Mouse (Mus musculus): ENCODE results near the gene Otud3. TPM values are rescaled to one million over a fixed set of nuclear protein-coding genes. Genes with fewer than 3 reads are reported as not detected.

The Otud3 gene
- polyA plus RNA-seq, 1 experiment from 2014 or later = 3.1 TPM

DNA sequence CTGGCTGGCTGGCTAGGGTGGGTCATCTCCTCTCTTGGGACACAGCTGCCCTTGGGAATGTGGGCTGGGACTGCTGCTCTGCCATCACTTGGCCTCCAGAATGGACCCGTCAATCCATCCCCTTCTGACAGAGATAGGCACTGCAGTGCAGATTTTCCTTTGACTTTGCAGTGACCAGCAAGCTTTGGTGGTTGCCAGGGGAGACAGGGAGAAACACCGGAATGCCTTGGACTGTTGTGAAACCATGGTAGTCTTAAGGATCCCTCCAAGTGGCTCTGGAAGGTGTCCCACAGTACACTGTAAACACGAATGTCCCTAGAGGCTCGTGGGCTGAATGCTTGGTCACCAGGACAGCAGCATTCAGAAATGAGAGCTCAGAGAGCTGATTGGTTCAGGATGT is 25.7 kb upstream of the Otud3 start:
- WGBS = 58% methylated on average over 4 of the region's 4 CpGs
- no peak for ATAC-seq (ENCODE audit: low FRiP score)

GRCm38 (mm10) chr4:138938495-138939269 is 24.9 kb upstream of the Otud3 start:
- Histone ChIP-seq H3K4me2 (replicated peaks; ENCODE audit: low read depth, low read length) (no peak overlapping the region), H3K36me3 (ENCODE audit: control insufficient read depth, insufficient read depth, low read length) (no peaks in the 10 kb centered on the region), H3K27me3 (ENCODE audit: control insufficient read depth, insufficient read depth, low read length) (no peaks in the 10 kb centered on the region), H3K9ac (ENCODE audit: low read depth, low read length) (no peak overlapping the region), H3K27ac (ENCODE audit: low read depth, low read length) (no peak overlapping the region), H3K4me3 (ENCODE audit: low read depth, low read length) (no peak overlapping the region), H3K9me3 (ENCODE audit: control insufficient read depth, low read length) (no peaks in the 10 kb centered on the region), H3K4me1 (replicated peaks; ENCODE audit: control insufficient read depth, insufficient read depth, low read length) (0 out of 2 replicates have a peak, but pooled peaks cover 3% of the 10 kb centered on the region)
- DNase-seq (ENCODE audit: low spot score) (no peak), ATAC-seq (ENCODE audit: low FRiP score) (no peak)
- WGBS = 90% methylated on average over 10 of the region's 10 CpGs

More for the DNA sequence above, 25.7 kb upstream of the Otud3 start:
- no peaks in the 10 kb centered on the region for H3K9me3 ChIP-seq (ENCODE audit: control insufficient read depth, low read length)
- H3K9ac ChIP-seq (ENCODE audit: low read depth, low read length) = no peak overlapping the region
- no peaks in the 10 kb centered on the region for H3K36me3 ChIP-seq (ENCODE audit: control insufficient read depth, insufficient read depth, low read length)
- no peak overlapping the region for H3K27ac ChIP-seq (ENCODE audit: low read depth, low read length)
- no peak overlapping the region for H3K4me3 ChIP-seq (ENCODE audit: low read depth, low read length)
- DNase-seq (ENCODE audit: low spot score) = peak; percentile 15
- no peaks in the 10 kb centered on the region for H3K27me3 ChIP-seq (ENCODE audit: control insufficient read depth, insufficient read depth, low read length)
- H3K4me2 ChIP-seq (replicated peaks; ENCODE audit: low read depth, low read length) = no peak overlapping the region
- 0 out of 2 replicates have a peak, but pooled peaks cover 3% of the 10 kb centered on the region for H3K4me1 ChIP-seq (replicated peaks; ENCODE audit: control insufficient read depth, insufficient read depth, low read length)

DNA sequence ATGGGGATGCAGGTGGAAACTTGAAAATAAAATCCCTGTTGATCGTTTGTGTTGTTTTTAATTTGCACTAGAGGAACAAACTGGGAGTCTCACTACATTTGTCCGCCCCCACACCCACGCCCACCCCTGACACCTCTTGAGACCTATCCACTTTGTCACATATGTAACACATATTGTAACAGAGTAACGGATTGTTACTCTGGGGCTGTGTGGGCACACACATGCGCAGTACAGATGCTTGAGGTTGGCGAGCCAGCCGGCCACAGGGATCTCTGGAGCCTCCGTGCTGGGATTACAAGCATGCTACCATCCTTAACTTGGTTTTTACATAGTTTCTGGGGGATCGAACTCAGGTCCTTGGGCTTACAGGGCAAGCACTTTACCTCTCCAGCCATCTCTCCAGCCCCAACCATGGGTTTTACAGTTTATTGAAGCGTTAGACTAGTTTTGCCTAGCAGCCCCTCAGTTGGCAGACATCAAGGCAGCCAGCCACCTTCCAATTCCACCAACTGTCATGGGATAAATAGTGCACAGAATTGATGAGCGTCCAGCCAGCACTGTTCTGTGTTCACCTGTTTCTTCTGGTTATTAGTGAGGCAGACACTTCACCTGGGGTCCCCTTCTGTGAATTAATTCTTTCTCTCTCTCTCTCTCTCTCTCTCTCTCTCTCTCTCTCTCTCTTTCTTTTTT is 20.9 kb upstream of the Otud3 start:
- no peaks in the 10 kb centered on the region for H3K4me1 ChIP-seq (replicated peaks; ENCODE audit: control insufficient read depth, insufficient read depth, low read length)
- H3K27ac ChIP-seq (ENCODE audit: low read depth, low read length) = no peak overlapping the region
- H3K4me3 ChIP-seq (ENCODE audit: low read depth, low read length) = no peak overlapping the region
- H3K9ac ChIP-seq (ENCODE audit: low read depth, low read length) = no peak overlapping the region
- no peak overlapping the region for H3K4me2 ChIP-seq (replicated peaks; ENCODE audit: low read depth, low read length)
- WGBS = 90% methylated on average over 11 of the region's 11 CpGs
- ATAC-seq (ENCODE audit: low FRiP score) (no peak), DNase-seq (ENCODE audit: low spot score) (no peak)
- H3K9me3 ChIP-seq (ENCODE audit: control insufficient read depth, low read length) = no peaks in the 10 kb centered on the region
- H3K36me3 ChIP-seq (ENCODE audit: control insufficient read depth, insufficient read depth, low read length) = no peaks in the 10 kb centered on the region
- H3K27me3 ChIP-seq (ENCODE audit: control insufficient read depth, insufficient read depth, low read length) = no peaks in the 10 kb centered on the region

DNA sequence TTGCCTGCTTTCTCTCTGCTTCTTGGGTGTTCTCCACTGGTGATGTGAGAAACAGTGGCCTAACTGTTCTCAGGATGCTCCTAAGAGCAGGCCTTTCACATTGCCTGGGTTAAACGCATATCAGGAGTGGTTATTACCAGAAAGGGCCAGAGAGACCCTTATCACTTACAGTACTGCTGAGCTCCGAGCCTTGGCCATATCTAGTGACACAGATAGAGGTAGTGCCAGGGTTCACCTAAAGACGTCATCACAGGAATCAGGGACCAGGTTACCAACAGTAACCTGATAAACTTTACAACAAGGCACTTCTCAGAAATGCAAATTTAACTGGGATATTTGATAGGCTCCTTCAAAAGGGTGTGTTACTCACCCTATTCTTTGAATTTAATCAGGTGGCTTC is 20.1 kb upstream of the Otud3 start:
- no peaks in the 10 kb centered on the region for H3K9me3 ChIP-seq (ENCODE audit: control insufficient read depth, low read length)
- H3K9ac ChIP-seq (ENCODE audit: low read depth, low read length) = no peak overlapping the region
- no peak overlapping the region for H3K4me2 ChIP-seq (replicated peaks; ENCODE audit: low read depth, low read length)
- H3K27ac ChIP-seq (ENCODE audit: low read depth, low read length) = no peak overlapping the region
- no peak overlapping the region for H3K4me3 ChIP-seq (ENCODE audit: low read depth, low read length)
- H3K4me1 ChIP-seq (replicated peaks; ENCODE audit: control insufficient read depth, insufficient read depth, low read length) = no peaks in the 10 kb centered on the region
- 78% methylated on average over 3 of the region's 3 CpGs for WGBS
- no peaks in the 10 kb centered on the region for H3K27me3 ChIP-seq (ENCODE audit: control insufficient read depth, insufficient read depth, low read length)
- ATAC-seq (ENCODE audit: low FRiP score) (no peak), DNase-seq (ENCODE audit: low spot score) (no peak)
- no peaks in the 10 kb centered on the region for H3K36me3 ChIP-seq (ENCODE audit: control insufficient read depth, insufficient read depth, low read length)

DNA sequence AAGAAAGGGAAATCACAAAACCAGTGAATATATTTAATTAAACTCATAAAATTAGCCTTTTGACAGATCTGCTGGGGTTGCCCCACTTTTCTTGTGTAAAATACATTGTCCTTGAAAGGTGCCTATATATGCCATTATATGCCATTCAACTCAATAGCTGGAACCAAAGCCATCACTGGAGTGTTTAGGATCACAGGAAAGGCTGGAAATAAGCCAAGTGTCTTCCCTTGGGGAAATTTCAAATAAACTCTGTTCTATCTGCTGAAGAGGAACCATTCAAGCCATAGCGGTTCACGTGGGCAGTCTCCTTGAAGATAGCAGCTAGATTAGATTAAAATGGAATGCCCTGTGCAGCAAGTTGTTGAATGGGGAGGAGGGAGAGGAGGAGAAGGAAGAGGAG is 11.8 kb upstream of the Otud3 start:
- Histone ChIP-seq H3K9me3 (ENCODE audit: control insufficient read depth, low read length) (no peaks in the 10 kb centered on the region), H3K4me2 (replicated peaks; ENCODE audit: low read depth, low read length) (no peak overlapping the region), H3K27me3 (ENCODE audit: control insufficient read depth, insufficient read depth, low read length) (no peaks in the 10 kb centered on the region), H3K27ac (ENCODE audit: low read depth, low read length) (no peak overlapping the region), H3K36me3 (ENCODE audit: control insufficient read depth, insufficient read depth, low read length) (no peaks in the 10 kb centered on the region), H3K9ac (ENCODE audit: low read depth, low read length) (no peak overlapping the region), H3K4me3 (ENCODE audit: low read depth, low read length) (no peak overlapping the region), H3K4me1 (replicated peaks; ENCODE audit: control insufficient read depth, insufficient read depth, low read length) (no peaks in the 10 kb centered on the region)
- WGBS = 72% methylated on average over 2 of the region's 2 CpGs
- no peak for ATAC-seq (ENCODE audit: low FRiP score)
- DNase-seq (ENCODE audit: low spot score) = no peak

DNA sequence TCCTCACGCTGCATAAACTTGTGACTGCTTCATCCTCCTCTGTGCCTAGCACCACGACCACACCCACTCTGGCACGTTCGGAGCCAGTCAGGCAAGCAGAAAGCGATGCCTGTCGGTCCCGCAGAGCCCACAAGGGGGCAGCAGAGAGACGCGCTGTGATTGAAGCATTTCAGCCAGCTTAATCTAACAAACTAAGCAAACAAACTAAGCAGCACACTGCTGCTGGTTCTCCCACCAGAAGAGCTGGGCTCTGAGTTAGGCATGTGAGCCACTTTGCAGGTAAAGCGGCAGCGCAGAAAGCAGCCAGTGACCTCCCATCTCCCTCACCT is 8.3 kb upstream of the Otud3 start:
- Histone ChIP-seq H3K36me3 (ENCODE audit: control insufficient read depth, insufficient read depth, low read length) (no peaks in the 10 kb centered on the region), H3K27me3 (ENCODE audit: control insufficient read depth, insufficient read depth, low read length) (no peaks in the 10 kb centered on the region), H3K4me2 (replicated peaks; ENCODE audit: low read depth, low read length) (peak overlapping the region; percentile 26; the same call in 1 of the 2 replicates), H3K9me3 (ENCODE audit: control insufficient read depth, low read length) (no peaks in the 10 kb centered on the region), H3K9ac (ENCODE audit: low read depth, low read length) (no peak overlapping the region), H3K4me3 (ENCODE audit: low read depth, low read length) (no peak overlapping the region), H3K27ac (ENCODE audit: low read depth, low read length) (no peak overlapping the region), H3K4me1 (replicated peaks; ENCODE audit: control insufficient read depth, insufficient read depth, low read length) (no peaks in the 10 kb centered on the region)
- peak; percentile 99 for DNase-seq (ENCODE audit: low spot score)
- peak; percentile 49; the same call in 1 of the 2 replicates for ATAC-seq (ENCODE audit: low FRiP score)
- WGBS = 4% methylated on average over 11 of the region's 11 CpGs

GRCm38 (mm10) chr4:138921254-138922130 is 7.7 kb upstream of the Otud3 start:
- no peaks in the 10 kb centered on the region for H3K4me1 ChIP-seq (replicated peaks; ENCODE audit: control insufficient read depth, insufficient read depth, low read length)
- no peak for DNase-seq (ENCODE audit: low spot score)
- WGBS = 34% methylated on average over 20 of the region's 20 CpGs
- H3K9ac ChIP-seq (ENCODE audit: low read depth, low read length) = no peak overlapping the region
- no peaks in the 10 kb centered on the region for H3K36me3 ChIP-seq (ENCODE audit: control insufficient read depth, insufficient read depth, low read length)
- peak overlapping the region; percentile 26; the same call in 1 of the 2 replicates for H3K4me2 ChIP-seq (replicated peaks; ENCODE audit: low read depth, low read length)
- ATAC-seq (ENCODE audit: low FRiP score) = peak; percentile 17; the same call in 1 of the 2 replicates
- H3K27ac ChIP-seq (ENCODE audit: low read depth, low read length) = no peak overlapping the region
- H3K27me3 ChIP-seq (ENCODE audit: control insufficient read depth, insufficient read depth, low read length) = no peaks in the 10 kb centered on the region
- no peaks in the 10 kb centered on the region for H3K9me3 ChIP-seq (ENCODE audit: control insufficient read depth, low read length)
- no peak overlapping the region for H3K4me3 ChIP-seq (ENCODE audit: low read depth, low read length)

DNA sequence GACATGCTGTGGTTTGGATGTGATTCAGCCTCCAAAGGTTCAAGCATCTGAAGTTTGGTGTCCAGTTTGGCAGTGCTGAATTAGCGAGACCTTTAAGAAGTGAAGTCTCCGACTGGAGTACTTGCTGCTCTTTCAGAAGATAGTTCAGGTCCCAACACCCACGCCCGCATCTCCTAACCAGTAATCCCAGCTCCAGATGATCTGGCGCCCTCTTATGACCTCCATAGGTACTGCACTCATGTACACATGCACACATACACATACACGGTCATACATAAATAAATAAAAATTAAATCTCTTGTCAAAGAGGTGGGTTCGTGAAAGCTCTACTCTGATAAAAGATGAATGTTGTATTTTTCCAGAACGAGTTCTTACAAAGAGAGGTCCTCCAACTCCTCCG is 3.5 kb upstream of the Otud3 start:
- WGBS = 87% methylated on average over 9 of the region's 9 CpGs
- no peak overlapping the region for H3K9ac ChIP-seq (ENCODE audit: low read depth, low read length)
- no peaks in the 10 kb centered on the region for H3K36me3 ChIP-seq (ENCODE audit: control insufficient read depth, insufficient read depth, low read length)
- no peaks in the 10 kb centered on the region for H3K27me3 ChIP-seq (ENCODE audit: control insufficient read depth, insufficient read depth, low read length)
- no peak overlapping the region for H3K4me3 ChIP-seq (ENCODE audit: low read depth, low read length)
- no peaks in the 10 kb centered on the region for H3K9me3 ChIP-seq (ENCODE audit: control insufficient read depth, low read length)
- no peak for DNase-seq (ENCODE audit: low spot score)
- no peak overlapping the region for H3K27ac ChIP-seq (ENCODE audit: low read depth, low read length)
- no peak overlapping the region for H3K4me2 ChIP-seq (replicated peaks; ENCODE audit: low read depth, low read length)
- ATAC-seq (ENCODE audit: low FRiP score) = no peak
- peaks cover 2% of the 10 kb centered on the region; the same call in 1 of the 2 replicates for H3K4me1 ChIP-seq (replicated peaks; ENCODE audit: control insufficient read depth, insufficient read depth, low read length)

Measured in hindbrain, embryonic 11.5 days (tissue).